Mouse (Mus musculus) stomach, postnatal 0 days (tissue): ENCODE data around the gene Gart. TPM values are rescaled to one million over a fixed set of nuclear protein-coding genes. Genes with fewer than 3 reads are reported as not detected.

ENCODE experiments used
- ATAC-seq: fragments of 200-750 bp; cut with Nextera tagmentation; 2 replicates; pipeline ENCODE4 v1.8.0; 2017; ENCODE audit not compliant: low FRiP score, low TSS enrichment
- DNase-seq: peaks from one replicate; pipeline ENCODE4 v3.0.0-alpha.2; 2016; ENCODE audit warnings: low spot score
- H3K27ac ChIP-seq: fragments of 300-500 bp; sonication (generic); replicated peaks from 2 replicates; pipeline ENCODE4 v1.5.1; 2014; ENCODE audit warnings: mild to moderate bottlenecking, control low read depth
- H3K27me3 ChIP-seq: fragments of 300-500 bp; sonication (generic); 2 replicates; pipeline ENCODE4 v1.6.1; 2014; ENCODE audit warnings: low read length; ENCODE audit not compliant: control insufficient read depth, insufficient read depth
- H3K36me3 ChIP-seq: fragments of 300-500 bp; sonication (generic); 2 replicates; pipeline ENCODE4 v1.6.1; 2014; ENCODE audit warnings: low read length, mixed read lengths; ENCODE audit not compliant: control insufficient read depth, insufficient read depth
- H3K4me1 ChIP-seq: fragments of 300-500 bp; sonication (generic); replicated peaks from 2 replicates; pipeline ENCODE4 v1.6.1; 2014; ENCODE audit warnings: antibody characterized with exemption; ENCODE audit not compliant: control insufficient read depth, insufficient read depth
- H3K4me2 ChIP-seq: fragments of 300-500 bp; sonication (generic); replicated peaks from 2 replicates; pipeline ENCODE4 v1.6.1; 2014; ENCODE audit warnings: low read depth, mild to moderate bottlenecking, control low read depth, moderate library complexity
- H3K4me3 ChIP-seq: fragments of 300-500 bp; sonication (generic); 2 replicates; pipeline ENCODE4 v1.5.1; 2014; ENCODE audit warnings: low read depth, low read length, control low read depth
- H3K9ac ChIP-seq: fragments of 300-500 bp; sonication (generic); 2 replicates; pipeline ENCODE4 v1.6.1; 2014; ENCODE audit warnings: mild to moderate bottlenecking, low read length, control low read depth, mixed read lengths
- H3K9me3 ChIP-seq: fragments of 300-500 bp; sonication (generic); 2 replicates; pipeline ENCODE4 v1.6.1; 2016; ENCODE audit warnings: low read length; ENCODE audit not compliant: control insufficient read depth
- CTCF ChIP-seq: IDR thresholded peaks from 2 replicates; pipeline ENCODE4 v1.5.1; 2016; ENCODE audit warnings: antibody characterized with exemption, low read depth, mild to moderate bottlenecking, moderate library complexity
- EP300 ChIP-seq: optimal IDR thresholded peaks from 2 replicates; pipeline ENCODE3; 2016; ENCODE audit warnings: antibody characterized with exemption
- whole genome bisulfite sequencing: fragments of 180-500 bp; shearing (Covaris S2); extraction: QIAGEN DNeasy Blood & Tissue Kit; methylation state at CpG from one replicate; pipeline ENCODE4 v1.1.7; 2014; 5-methylcytosine and 5-hydroxymethylcytosine counted together
- polyA plus RNA-seq: library from polyadenylated mRNA; unstranded; fragments of >200 nt; fragmentation: Nextera tagmentation; extraction: Ambion mirVana; gene quantifications from 2 replicates; pipeline ENCODE4 v1.2.1, GENCODE M21; 2015

Gart gene
- polyA plus RNA-seq, 1 experiment from 2014 or later, result 36.4 TPM

DNA sequence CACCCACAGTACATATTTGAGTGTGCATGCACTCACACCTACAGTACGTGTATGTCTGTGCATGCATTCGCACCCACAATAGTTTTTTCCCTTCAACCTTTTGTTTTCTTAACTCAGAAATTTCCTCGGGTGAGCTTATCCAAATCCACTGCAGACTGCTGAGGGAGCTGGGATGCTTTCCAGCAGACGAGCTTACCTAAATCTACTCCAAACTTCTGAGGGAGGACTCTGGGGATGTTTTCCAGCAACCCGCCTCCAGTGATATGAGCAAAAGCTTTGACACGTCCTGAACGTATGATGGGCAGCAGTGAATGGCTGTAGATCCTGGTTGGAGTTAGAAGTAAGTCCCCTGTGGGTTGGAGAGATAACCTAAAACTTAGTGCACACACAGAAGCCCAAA is 18.9 kb downstream of the Gart start:
- H3K27ac ChIP-seq, result no peak overlapping the region
- 80% methylated on average over 7 of the region's 7 CpGs for whole genome bisulfite sequencing
- H3K4me2 ChIP-seq, result no peak overlapping the region
- no peak for DNase-seq
- no peaks in the 10 kb centered on the region for H3K9me3 ChIP-seq
- peaks cover 29% of the 10 kb centered on the region for H3K36me3 ChIP-seq
- no peak overlapping the region for H3K9ac ChIP-seq
- H3K4me3 ChIP-seq, result no peak overlapping the region
- no peak for TF ChIP-seq CTCF
- TF ChIP-seq EP300, result no peak
- no peaks in the 10 kb centered on the region for H3K4me1 ChIP-seq
- no peaks in the 10 kb centered on the region for H3K27me3 ChIP-seq
- ATAC-seq, result no peak

DNA sequence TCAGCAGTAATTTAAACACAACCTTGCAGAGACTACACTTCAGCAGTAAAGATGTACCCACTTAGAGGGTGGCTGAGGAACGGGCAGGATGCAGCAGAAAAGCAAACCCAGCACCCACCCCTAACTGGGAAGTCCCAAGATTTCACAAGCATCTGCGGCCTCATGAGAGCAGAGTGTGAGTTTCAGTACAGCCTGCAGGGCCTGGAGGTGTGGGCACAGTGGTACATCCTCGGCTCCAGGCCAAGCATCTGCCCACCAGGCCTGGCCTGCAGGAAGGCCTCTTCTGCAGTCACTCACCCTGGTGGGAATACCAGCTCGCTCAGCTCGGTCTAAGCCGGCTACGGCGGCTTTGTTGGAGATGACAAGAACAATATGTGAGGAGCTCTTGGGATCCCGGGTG is 23.7 kb downstream of the Gart start:
- Histone ChIP-seq H3K4me2 (no peak overlapping the region), H3K27me3 (no peaks in the 10 kb centered on the region), H3K4me3 (no peak overlapping the region), H3K9ac (no peak overlapping the region), H3K27ac (no peak overlapping the region), H3K36me3 (peaks cover 23% of the 10 kb centered on the region), H3K4me1 (no peaks in the 10 kb centered on the region; the same call in 1 of the 2 replicates), H3K9me3 (no peaks in the 10 kb centered on the region)
- DNase-seq (no peak), ATAC-seq (no peak)
- WGBS, result 92% methylated on average over 9 of the region's 9 CpGs
- no peak for TF ChIP-seq EP300
- no peak for TF ChIP-seq CTCF

DNA sequence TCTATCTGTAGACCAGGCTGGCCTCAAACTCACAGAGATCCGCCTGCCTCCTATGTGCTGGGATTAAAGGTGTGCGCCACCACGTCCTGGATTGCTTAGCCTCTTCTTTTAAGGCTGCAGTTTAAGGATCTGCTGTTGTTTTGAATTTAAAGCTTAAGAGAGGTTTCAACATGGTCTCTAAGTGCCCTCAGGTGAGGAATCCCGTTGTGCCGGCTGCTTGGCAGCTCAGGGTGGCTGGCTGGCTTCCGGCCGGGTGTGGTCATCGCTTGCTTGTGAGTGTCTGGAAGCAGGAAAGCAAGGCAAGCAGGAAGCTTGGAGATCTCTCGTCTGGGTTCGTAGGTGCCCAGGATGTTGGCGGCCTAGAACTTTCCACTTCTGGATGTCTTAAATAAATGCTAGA is 25.8 kb downstream of the Gart start:
- H3K36me3 ChIP-seq, result peaks cover 16% of the 10 kb centered on the region
- ATAC-seq (no peak), DNase-seq (no peak)
- H3K4me2 ChIP-seq, result no peak overlapping the region
- H3K27me3 ChIP-seq, result no peaks in the 10 kb centered on the region
- TF ChIP-seq EP300, result no peak
- no peak overlapping the region for H3K4me3 ChIP-seq
- H3K4me1 ChIP-seq, result no peaks in the 10 kb centered on the region; the same call in 1 of the 2 replicates
- H3K27ac ChIP-seq, result no peak overlapping the region
- WGBS, result 87% methylated on average over 11 of the region's 11 CpGs
- no peak overlapping the region for H3K9ac ChIP-seq
- no peaks in the 10 kb centered on the region for H3K9me3 ChIP-seq

DNA sequence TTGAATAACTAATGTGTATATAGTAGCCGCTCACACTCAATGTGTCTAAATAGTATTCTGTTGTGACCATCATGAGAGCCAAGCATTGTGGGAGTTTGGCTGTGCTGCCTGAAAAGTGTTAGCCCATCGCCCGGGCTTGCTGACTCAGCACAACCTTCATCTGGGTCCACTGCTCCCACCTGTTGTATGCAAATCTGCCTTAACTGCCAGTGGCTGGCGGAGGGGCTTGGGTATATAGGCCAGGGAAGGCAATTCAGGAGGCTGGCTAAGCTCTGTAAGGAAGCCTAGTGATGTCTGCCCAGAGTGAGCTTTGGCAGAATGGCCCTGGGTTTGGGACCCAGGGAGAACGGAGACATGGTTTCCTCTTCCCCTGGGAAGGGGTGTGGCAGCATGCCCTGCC is 26.6 kb downstream of the Gart start:
- Histone ChIP-seq H3K4me3 (no peak overlapping the region), H3K27me3 (no peaks in the 10 kb centered on the region), H3K9me3 (no peaks in the 10 kb centered on the region), H3K36me3 (peaks cover 16% of the 10 kb centered on the region), H3K4me2 (no peak overlapping the region), H3K4me1 (no peaks in the 10 kb centered on the region; the same call in 1 of the 2 replicates), H3K9ac (no peak overlapping the region), H3K27ac (no peak overlapping the region)
- DNase-seq, result no peak
- TF ChIP-seq CTCF (no peak), EP300 (no peak)
- ATAC-seq, result no peak
- WGBS, result 91% methylated on average over 5 of the region's 5 CpGs

DNA sequence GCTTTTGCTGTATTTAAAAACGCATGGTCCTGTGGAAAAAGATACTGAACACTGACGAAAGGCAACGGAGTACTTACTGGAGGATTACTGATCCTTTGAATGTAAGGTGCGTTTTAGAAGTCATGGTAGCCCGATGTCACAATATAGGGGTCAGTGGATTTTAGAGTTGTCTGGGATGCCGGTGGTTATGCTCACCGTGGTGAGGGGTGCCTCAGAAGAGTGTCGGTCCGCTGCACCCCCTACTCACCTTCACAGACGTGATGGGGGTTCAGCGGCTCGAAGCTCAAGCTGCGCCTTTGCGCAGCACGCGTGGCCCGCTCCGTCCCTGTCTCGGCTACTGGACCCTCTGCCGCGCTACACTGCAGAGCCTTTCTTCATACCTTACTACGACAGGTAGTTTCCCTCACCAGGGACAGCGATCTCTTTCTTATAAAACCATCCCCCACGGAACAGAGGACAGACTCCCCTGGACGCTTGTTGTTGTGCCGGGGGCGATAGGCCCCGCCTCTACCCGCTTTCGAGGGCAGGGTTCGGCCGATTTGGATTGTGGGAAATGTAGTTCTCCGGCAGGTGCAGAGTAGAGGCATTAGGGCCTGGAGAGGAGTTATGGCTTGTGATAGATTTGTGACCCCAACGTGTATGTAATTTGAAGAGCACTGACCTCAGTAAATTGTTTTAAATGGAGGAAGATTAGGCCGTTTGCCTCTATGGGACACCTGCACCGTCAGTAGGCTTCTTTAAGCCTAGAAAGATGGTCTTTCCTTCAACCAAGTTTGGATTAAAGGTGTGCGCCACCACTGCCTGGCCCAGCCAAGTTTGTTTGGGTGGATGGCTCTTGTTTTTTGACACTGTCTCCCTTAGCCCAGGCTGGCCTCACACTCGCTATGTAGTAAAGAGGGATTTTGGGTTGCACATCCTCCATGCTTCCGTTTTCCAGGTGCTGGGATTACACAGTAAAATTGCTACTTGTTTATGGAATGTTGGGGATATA is 27.9 kb downstream of the Gart start, which contains the start of gene Dnajc28:
TSS of gene Dnajc28 (minus strand) at position 516 of the 991 bp plus-strand sequence.
- H3K9me3 ChIP-seq, result no peaks in the 10 kb centered on the region
- peaks cover 10% of the 10 kb centered on the region for H3K36me3 ChIP-seq
- ATAC-seq (peak; percentile 86), DNase-seq (peak; percentile 79)
- no peaks in the 10 kb centered on the region for H3K27me3 ChIP-seq
- H3K4me2 ChIP-seq, result peak within 1 kb of the TSS; percentile 92
- 10% methylated on average over 39 of the region's 39 CpGs for WGBS
- H3K27ac ChIP-seq, result no peak within 1 kb of the TSS
- H3K9ac ChIP-seq, result peak within 1 kb of the TSS; percentile 69
- TF ChIP-seq EP300 (no peak), CTCF (no peak)
- no peaks in the 10 kb centered on the region; the same call in 1 of the 2 replicates for H3K4me1 ChIP-seq
- peak within 1 kb of the TSS; percentile 66 for H3K4me3 ChIP-seq

DNA sequence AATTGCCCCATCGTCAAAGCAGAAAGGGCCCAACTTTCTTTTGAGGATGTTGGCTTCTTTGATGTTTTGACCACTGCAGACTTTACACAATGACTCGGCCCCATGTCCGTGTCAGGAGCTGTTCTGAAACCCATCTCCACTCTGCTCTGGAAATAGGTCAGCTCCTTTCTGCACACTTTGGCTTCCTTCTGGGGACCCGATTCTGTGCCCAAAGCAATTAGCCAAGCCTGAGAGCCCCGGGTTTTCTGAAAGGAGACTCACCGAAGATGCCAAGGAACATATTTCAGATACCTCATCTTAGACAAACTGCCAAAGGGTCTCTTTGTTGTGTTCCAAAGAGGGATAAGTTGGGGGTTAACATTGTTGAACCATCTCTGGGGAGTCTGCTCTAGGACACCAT is 32.2 kb downstream of the Gart start:
- no peak for DNase-seq
- ATAC-seq, result no peak
- WGBS, result 80% methylated on average over 6 of the region's 6 CpGs
- no peak for TF ChIP-seq EP300
- Histone ChIP-seq H3K4me1 (no peaks in the 10 kb centered on the region; the same call in 1 of the 2 replicates), H3K9ac (no peak overlapping the region), H3K36me3 (no peaks in the 10 kb centered on the region), H3K4me3 (no peak overlapping the region), H3K4me2 (no peak overlapping the region), H3K27me3 (no peaks in the 10 kb centered on the region), H3K27ac (no peak overlapping the region), H3K9me3 (no peaks in the 10 kb centered on the region)
